Mouse (Mus musculus): ENCODE results near the gene Klhl3.

DNA sequence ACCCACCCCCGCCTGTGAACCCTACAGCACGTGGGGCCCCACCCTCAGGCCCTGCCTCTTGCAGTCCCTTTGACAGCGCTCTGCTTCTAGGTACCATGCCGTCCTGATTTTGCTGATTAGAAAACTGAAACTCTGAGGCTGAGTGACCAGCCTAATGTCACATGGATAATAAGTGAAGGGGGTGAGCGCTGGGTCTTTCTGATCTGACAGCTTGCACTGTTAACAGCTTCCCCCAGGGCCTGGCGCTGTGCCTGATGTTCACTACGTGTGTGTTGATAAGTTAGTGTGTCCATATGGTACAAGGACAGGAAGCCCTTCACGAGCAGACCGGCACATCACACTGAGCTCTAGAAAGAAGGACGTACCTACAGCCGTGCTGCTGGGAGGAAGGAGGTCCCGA lies 130.1 kb downstream of the Klhl3 start:
- TF ChIP-seq EP300 (IDR thresholded peaks at IDR 0.05; ENCODE audit: insufficient read depth, low read depth, low read length) (no peak), CTCF (IDR thresholded peaks at IDR 0.05) (no peak), POLR2A (IDR thresholded peaks at IDR 0.05; ENCODE audit: insufficient read depth, low read depth, low read length) (no peak)

All from heart, adult 2 months (tissue).